ENCODE assay signal across 23 mouse cellular contexts in genomic region chr13:38736361-38737035, GRCm38 (mm10).
DNase-seq lines count a peak whose midpoint lies in the region; ATAC-seq and TF ChIP-seq lines count a peak whose summit lies in the region.
"Had no signal": no experiment of that assay in that cellular context is flagged by ENCODE, and none has a peak within 500 bp of the region (broad histone marks: within the 10 kb centered on the region; RNA-seq: fewer than 3 reads in every experiment).

No protein-coding gene starts in this region.

- in situ Hi-C loops in Patski (cut with MboI; ENCODE audit: low pct_unique_long_range_greater_than_20kb): no loop called here

- H3K9me3 ChIP-seq in liver, embryonic 12.5 days (replicated peaks): no peaks in the 10 kb centered on the region
- H3K9me3 ChIP-seq in stomach, embryonic 16.5 days (replicated peaks; ENCODE audit: control insufficient read depth, low read length): no peaks in the 10 kb centered on the region
- H3K9me3 ChIP-seq: embryonic facial prominence, embryonic 10.5 days; hindbrain, embryonic 12.5 days; kidney, embryonic 15.5 days; limb, embryonic 13.5 days; midbrain, embryonic 12.5 days had no signal

- 0 out of 2 replicates have a peak overlapping the region, but pooled peaks have one; percentile 8 for H3K27ac ChIP-seq in liver, adult 2 months (replicated peaks; ENCODE audit: insufficient read depth, low read depth, low read length)
- H3K27ac ChIP-seq in liver, embryonic 12.5 days: no peak overlapping the region
- H3K27ac ChIP-seq in stomach, embryonic 16.5 days (ENCODE audit: low read length): no peak overlapping the region
- H3K27ac ChIP-seq: embryonic facial prominence, embryonic 10.5 days; gastrocnemius, adult 2 months; hindbrain, embryonic 12.5 days; kidney, embryonic 15.5 days; limb, embryonic 13.5 days; midbrain, embryonic 12.5 days had no signal

- H3K36me3 ChIP-seq in liver, adult 2 months (ENCODE audit: control insufficient read depth, insufficient read depth, low read length): no peaks in the 10 kb centered on the region
- H3K36me3 ChIP-seq in liver, embryonic 12.5 days: no peaks in the 10 kb centered on the region
- H3K36me3 ChIP-seq in stomach, embryonic 16.5 days (ENCODE audit: control insufficient read depth, insufficient read depth, low read length): no peaks in the 10 kb centered on the region
- H3K36me3 ChIP-seq: embryonic facial prominence, embryonic 10.5 days; hindbrain, embryonic 12.5 days; kidney, embryonic 15.5 days; limb, embryonic 13.5 days; midbrain, embryonic 12.5 days had no signal

- no peak for TF ChIP-seq POLR2A in liver, adult 2 months (IDR thresholded peaks at IDR 0.05; ENCODE audit: extremely low read depth, insufficient read depth, low read length)

- no peak for ATAC-seq in liver, embryonic 12.5 days
- ATAC-seq in Patski: no peak
- ATAC-seq in stomach, embryonic 16.5 days (ENCODE audit: insufficient read depth, low FRiP score): peak; percentile 71; the same call in 1 of the 2 replicates
- ATAC-seq in cerebellum, adult (ENCODE audit: insufficient number of reproducible peaks, low FRiP score, low TSS enrichment): no peak
- ATAC-seq: CD4-positive, CD25-positive, alpha-beta regulatory T cell, adult 4 months had no signal

- no peak overlapping the region for H3K4me2 ChIP-seq in liver, embryonic 12.5 days
- no peak overlapping the region for H3K4me2 ChIP-seq in stomach, embryonic 16.5 days (ENCODE audit: low read depth, low read length)
- H3K4me2 ChIP-seq: hindbrain, embryonic 12.5 days; kidney, embryonic 15.5 days; limb, embryonic 13.5 days; midbrain, embryonic 12.5 days had no signal

- CTCF ChIA-PET in Patski (lab: Charles Lee): no interaction called here

- POLR2A ChIA-PET in Patski (lab: Charles Lee): no interaction called here

- 50% methylated on average over 4 of the region's 4 CpGs for WGBS in liver, adult 2 months
- WGBS in liver, embryonic 12.5 days (ENCODE audit: insufficient replicate concordance): 79% methylated on average over 4 of the region's 4 CpGs
- WGBS in stomach, embryonic 16.5 days: 77% methylated on average over 4 of the region's 4 CpGs

- no peaks in the 10 kb centered on the region for H3K27me3 ChIP-seq in liver, adult 2 months (ENCODE audit: control insufficient read depth, insufficient read depth, low read length)
- no peaks in the 10 kb centered on the region for H3K27me3 ChIP-seq in liver, embryonic 12.5 days (replicated peaks)
- peaks cover 3% of the 10 kb centered on the region for H3K27me3 ChIP-seq in Patski
- H3K27me3 ChIP-seq in stomach, embryonic 16.5 days (ENCODE audit: control insufficient read depth, insufficient read depth, low read length): no peaks in the 10 kb centered on the region
- H3K27me3 ChIP-seq: hindbrain, embryonic 12.5 days; kidney, embryonic 15.5 days; limb, embryonic 13.5 days; midbrain, embryonic 12.5 days had no signal

- no peak for TF ChIP-seq CTCF in liver, adult 2 months (IDR thresholded peaks at IDR 0.05; ENCODE audit: low read depth, low read length)
- no peak for TF ChIP-seq CTCF in Patski (IDR thresholded peaks at IDR 0.05)

- no peak overlapping the region for H3K9ac ChIP-seq in liver, adult 2 months (ENCODE audit: low read depth, low read length)
- no peak overlapping the region for H3K9ac ChIP-seq in liver, embryonic 12.5 days
- no peak overlapping the region for H3K9ac ChIP-seq in stomach, embryonic 16.5 days (ENCODE audit: low read length)
- H3K9ac ChIP-seq: hindbrain, embryonic 12.5 days; kidney, embryonic 15.5 days; limb, embryonic 13.5 days; midbrain, embryonic 12.5 days had no signal

- no peaks in the 10 kb centered on the region for H3K79me2 ChIP-seq in liver, adult 2 months (ENCODE audit: control insufficient read depth, insufficient read depth, low read length)

- H3K4me3 ChIP-seq in liver, adult 2 months (ENCODE audit: insufficient read depth, low read depth, low read length): no peak overlapping the region
- H3K4me3 ChIP-seq in liver, embryonic 12.5 days: no peak overlapping the region
- no peak overlapping the region for H3K4me3 ChIP-seq in stomach, embryonic 16.5 days (replicated peaks; ENCODE audit: low read length)
- H3K4me3 ChIP-seq: embryonic facial prominence, embryonic 10.5 days; gastrocnemius, adult 2 months; hindbrain, embryonic 12.5 days; kidney, embryonic 15.5 days; limb, embryonic 13.5 days; midbrain, embryonic 12.5 days had no signal

- peaks cover 11% of the 10 kb centered on the region; the same call in 1 of the 2 replicates for H3K4me1 ChIP-seq in liver, adult 2 months (ENCODE audit: control insufficient read depth, insufficient read depth, low read length)
- no peaks in the 10 kb centered on the region; the same call in 1 of the 2 replicates for H3K4me1 ChIP-seq in liver, embryonic 12.5 days
- H3K4me1 ChIP-seq in stomach, embryonic 16.5 days (ENCODE audit: control insufficient read depth, insufficient read depth, low read length): no peaks in the 10 kb centered on the region
- H3K4me1 ChIP-seq: embryonic facial prominence, embryonic 10.5 days; hindbrain, embryonic 12.5 days; kidney, embryonic 15.5 days; limb, embryonic 13.5 days; midbrain, embryonic 12.5 days had no signal

- peak; percentile 85 for DNase-seq in liver, adult 2 months (ENCODE audit: extremely low read depth, low read depth, low spot score)
- DNase-seq in 416B (ENCODE audit: low read depth) (peak; percentile 2), Patski (ENCODE audit: low read depth, low spot score) (peak; percentile 6)
- no peak for DNase-seq in frontal cortex, postnatal 14 days (ENCODE audit: low spot score in 2 of 2)
- DNase-seq: adrenal gland, postnatal 25 days; cerebellum, adult 11 months; cerebellum, postnatal 10 days; gastrocnemius, adult 2 months; kidney, adult 11 months; kidney, postnatal 36 days; lung, adult 18-20 months; lung, postnatal 10 days; thymus, adult 18-20 months; thymus, postnatal 36 days had no signal

Comparison
In these comparisons a context has a peak if more than half of its experiments do, and no peak if none do; other contexts are left out.
1. DNase-seq: peak in liver, adult 2 months (single experiment), 416B (single experiment) and Patski (single experiment); none in frontal cortex, postnatal 14 days (0 of 2).